Mouse (Mus musculus): ENCODE measurements around the gene Gtf3c6.
A peak's percentile ranks its signal among the peaks of the same experiment; 100 is the strongest.
"Not testable (repeated sequence)": the region's sequence is repeated elsewhere in the genome, so short reads cannot be mapped to it uniquely, and the experiment has no call there.

Gene Gtf3c6

DNA sequence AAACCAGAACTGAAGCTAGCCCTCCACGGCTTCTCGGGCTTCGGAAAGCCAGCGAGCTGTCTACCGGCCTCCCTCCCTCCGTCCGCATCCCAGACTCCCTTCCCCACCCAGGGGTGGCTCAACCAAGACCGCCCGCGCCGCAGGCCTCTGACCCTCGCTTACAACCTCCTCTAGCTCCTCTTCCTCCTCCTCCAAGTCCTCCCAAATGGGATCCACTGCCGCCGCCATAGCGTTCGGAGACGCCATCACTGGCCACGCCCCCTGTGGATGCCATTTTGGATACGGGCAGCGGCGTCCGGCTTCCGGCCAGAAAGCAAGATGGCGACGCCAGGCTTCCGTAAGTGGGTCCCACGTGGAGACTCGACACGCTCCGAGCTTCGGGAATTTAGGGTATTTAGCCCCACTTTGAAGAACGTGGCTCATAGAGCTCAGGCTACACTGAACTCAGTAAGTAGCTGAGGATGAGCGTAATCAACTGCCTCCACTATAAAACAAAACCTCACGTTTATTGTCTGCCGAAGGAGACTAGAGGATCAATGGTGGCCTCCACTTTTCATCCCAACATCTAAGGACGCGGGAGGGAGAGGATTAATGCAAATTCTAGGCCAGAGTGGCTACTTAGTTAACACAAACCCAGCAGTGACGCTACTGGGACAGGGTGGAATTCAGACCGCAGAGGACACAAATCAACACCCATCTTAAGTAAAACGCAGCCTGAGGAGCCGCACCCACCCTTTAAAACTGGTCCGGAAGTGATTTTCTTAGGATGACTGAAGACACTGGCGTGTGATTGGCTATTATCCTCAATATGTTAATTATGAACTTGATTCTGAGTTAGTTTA, at the start of gene Gtf3c6:
Gene Gtf3c6, minus strand, starts transcription at position 695 of the 842 bp plus-strand sequence.
- peak; percentile 89 for DNase-seq (ENCODE audit: low read depth)

DNA sequence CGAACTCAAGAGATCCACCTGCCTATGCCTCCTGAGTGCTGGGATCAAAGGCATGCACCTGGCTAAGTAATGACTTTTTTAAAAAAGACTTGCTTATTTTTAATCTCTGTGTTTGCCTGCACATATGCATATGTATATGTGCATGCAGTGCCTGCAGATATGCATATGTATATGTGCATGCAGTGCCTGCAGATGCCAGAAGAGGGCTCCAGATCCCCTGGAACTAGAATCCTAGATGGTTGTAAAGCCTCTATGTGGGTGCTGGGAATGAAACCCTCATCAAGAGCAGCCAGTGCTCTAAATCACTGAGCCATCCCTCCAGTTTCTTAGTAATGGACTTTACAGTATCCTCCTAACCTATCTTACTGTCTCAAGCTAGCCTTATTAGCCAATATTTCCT, 48.1 kb upstream of the Gtf3c6 start:
- no peak for DNase-seq (ENCODE audit: low read depth)

DNA sequence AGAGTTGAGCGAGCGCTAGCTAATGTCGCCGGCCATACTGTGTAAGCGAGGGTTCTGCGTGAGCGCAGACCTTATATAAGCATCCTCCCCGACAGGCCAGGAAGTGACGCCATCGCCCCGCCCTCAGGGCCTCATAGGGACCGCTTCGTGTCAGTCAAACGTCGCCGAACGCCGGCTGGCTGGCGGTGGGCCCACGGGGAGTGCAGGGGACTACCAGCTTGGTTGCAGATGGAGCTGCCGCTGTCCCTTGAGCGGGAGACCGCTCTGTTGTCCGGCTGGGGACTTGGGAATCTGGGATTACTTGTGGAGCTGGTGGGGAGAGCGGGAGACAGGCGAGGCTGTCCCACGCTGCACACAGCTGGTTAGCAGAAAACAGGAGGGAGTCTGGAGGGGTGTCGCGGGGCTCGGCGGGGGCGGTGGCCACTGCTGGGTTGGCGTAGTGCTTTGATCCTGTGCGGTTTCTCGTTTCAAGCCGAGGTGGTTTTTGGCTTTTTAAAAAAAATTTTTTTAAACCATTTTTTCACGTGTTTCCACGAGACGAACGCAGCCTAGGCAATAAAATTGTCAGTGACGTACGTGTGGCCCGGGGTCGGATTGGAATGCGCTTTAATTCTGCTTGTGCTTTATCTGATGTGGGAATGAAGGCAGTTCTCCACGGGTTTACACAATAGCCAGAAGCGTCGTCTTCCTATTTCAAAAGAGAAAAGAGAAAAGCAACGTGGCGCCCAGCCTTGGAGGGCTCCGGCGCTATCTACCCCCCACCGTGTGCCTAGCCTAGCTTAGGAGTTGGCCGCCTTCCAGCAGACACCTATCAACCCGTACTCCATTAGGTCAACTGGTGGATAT, 44.5 kb upstream of the Gtf3c6 start, which contains the start of gene Amd1:
Gene Amd1, minus strand, starts transcription at position 47 of the 846 bp plus-strand sequence.
- DNase-seq (ENCODE audit: low read depth), result peak; percentile 98

DNA sequence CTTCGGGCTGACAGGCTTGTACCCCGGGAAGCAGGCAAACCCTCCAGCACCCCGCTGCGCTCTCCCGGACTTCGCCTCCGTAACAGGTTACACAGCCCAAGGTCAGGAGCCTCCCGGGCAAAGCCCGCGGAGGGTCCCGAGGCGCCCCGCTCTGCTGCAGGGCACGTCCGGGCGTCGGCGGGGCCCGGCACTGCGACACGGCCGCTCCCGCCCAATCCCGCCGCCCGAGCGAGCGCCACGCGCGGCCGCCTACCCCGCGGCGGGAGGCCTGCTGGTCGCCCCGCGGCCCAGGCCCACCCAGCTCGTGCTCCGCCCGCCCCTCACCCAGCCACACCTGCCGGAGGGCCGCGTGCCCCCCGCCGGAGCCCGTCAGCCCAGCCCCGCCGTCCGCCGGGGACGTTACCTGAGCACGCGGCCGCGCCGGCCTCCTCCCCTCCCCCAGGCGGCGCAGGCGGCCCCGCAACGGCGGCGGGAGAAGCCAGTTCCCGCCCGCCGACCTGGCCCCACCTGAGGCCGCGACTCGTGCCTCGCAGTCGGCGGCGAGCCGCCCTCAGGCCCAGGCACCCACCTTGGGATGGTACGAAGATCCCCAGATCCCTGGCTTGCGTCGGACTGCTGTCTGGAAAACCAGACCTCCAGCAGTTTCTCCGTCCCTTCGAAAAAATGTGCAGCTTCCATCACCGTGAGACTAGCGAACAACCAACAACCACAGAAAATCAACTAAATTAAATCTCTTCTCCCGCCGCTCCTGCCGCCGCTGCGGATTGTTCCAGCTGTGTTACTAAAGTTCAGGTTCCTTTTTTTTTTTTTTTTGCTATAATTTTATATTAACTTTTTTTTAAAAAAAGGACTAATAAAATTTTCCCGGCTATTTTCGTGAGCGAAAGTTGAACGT, 43.5 kb upstream of the Gtf3c6 start:
- not testable (repeated sequence) for DNase-seq (ENCODE audit: low read depth)

DNA sequence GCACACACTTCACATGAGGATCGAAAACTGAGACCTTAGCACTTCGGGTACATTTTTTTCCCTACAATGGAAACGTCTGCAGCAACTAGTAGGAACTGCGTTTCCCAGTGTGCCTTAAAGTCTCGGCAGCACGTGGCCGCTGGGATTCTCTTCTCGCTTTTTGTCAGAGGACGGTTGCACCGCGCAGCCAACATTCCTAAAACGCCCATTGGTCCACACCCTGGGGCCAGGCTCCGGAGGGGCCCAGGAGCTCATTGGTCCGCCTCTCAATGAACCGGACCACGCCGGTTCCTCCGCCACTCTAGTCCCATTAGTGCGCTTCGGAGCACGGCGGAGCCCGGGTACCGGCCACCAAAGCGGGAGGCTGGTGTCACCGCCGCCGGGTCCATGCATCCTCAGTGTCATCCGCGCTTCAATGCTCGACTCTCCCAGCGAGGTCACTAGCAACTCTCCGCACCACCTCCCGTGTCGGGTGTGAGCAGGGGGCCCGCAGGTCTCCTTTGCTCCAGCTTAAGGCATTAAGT, 42.8 kb upstream of the Gtf3c6 start:
- DNase-seq (ENCODE audit: low read depth), result peak; percentile 58

DNA sequence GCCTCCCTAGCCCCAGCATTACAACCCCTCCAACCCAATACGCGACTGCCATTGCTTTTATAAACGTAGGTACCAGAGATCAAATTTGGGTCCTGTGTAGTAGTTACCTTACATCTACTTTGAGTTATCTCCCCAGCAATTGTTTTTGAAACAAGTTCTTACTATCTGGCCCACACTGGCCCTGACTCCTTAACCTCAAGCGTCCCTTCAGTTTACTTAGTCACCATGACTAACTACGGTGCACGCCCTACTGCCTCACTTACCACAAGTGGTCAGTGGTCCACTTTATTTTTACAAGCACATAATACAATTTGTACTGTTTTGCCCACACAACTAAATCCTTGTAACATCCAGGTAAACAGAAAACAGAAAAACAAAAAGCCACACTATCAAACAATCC, 34.7 kb upstream of the Gtf3c6 start:
- DNase-seq (ENCODE audit: low read depth), result no peak

DNA sequence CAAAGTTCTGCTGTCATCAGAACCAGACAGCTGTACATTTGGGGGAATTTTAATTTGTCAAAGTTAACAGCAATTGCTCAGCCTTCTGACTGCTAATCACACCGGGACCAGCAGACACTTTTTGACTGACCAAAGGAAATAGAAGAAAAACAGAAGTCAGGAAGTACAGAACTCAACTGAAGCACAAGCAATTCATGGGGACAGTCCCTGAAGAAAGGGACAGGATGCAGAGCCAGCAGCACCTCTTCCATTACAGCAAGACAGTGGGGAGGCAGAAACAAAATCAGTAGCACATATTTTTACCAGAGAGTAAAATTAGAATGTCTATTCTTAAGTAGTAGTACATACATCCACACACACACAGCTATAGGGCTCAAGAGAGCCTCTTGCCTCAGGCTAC, 28.9 kb upstream of the Gtf3c6 start:
- no peak for DNase-seq (ENCODE audit: low read depth)

DNA sequence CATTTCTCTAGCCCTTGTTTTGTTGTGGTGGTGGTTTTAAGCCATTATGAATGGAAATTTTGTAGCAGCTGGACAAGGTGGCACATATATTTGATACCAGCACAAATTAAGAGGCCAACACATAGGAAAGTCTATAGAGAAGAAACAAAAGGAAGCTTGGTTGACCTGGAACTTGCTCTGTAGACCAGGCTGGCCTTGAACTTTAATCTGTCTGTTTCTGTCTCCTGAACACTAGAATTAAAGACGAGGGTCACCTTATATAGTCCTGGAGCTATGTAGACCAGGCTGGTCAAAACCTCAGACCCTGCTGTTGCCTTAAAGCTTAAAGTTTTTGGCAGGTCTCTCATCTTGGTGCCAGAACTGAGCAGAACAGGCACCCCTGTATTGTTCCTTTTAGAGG, 27.7 kb upstream of the Gtf3c6 start:
- no peak for DNase-seq (ENCODE audit: low read depth)

DNA sequence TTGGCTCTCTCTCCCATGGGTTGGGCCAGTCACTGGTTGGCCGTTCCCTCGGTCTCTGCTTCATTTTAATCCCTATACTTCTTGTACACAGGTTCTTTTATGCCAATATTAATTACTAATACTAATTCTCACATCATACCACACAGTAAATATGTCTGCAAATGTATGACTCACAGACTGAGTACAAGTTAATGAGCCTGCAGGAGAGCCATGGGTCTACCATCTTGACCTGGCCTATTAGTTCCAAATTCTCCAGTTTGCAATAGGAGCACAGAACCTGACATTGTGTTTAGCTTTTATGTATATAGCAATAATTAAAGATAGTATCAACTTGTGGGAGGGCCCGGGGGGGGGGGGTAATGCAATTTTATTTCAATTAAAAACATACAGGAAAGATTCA, 27.1 kb upstream of the Gtf3c6 start:
- no peak for DNase-seq (ENCODE audit: low read depth)

DNA sequence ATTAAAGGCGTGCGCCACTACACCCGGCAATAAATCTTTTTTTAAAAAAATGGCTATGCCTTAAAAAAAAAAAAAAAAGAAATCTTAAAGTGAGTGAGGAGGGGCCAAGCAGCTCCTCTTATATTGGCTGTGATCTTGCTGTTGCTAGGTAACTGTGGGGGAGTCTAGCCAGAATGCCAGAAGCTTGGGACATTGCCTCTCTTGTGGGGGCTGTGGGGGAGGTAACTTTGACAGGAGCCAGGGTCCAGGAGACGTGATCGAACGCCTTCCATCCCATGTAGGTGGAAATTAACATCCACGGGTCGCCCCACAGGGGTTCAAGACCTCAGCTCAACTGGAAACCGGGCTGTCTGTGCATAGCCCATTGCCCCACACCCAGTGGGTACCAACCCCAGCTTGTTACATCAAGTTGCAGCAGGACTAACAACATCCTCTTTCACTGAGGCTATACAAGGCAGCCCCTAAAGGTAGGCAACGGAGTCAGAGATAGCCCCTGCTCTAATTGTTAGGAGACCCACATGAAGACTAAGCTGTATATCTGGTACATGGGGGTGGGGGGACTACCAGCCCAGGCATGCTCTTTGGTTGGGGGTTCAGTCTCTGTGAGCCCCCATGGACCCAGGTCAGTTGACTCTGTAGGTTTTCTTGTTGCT, 26.4 kb upstream of the Gtf3c6 start:
- DNase-seq (ENCODE audit: low read depth), result no peak

DNA sequence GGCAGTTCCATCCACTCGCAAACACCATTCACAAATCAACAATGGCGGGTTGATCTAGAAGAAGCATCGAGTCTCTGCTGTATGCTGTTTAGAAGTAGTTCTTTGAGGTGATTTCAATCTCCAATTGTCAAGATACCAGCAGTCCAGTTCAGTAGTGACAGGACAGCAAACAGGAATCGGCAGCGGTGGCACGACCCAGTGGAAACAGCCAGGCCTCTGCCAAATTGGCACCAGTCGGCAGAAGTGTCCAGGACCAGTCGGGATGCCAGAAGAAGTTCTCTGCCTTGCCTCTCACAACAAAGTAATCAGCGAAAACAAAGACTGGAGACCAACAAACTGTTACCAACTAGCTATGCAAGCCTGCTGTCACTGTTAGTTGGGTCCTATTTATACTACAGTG, 25.7 kb upstream of the Gtf3c6 start:
- no peak for DNase-seq (ENCODE audit: low read depth)

DNA sequence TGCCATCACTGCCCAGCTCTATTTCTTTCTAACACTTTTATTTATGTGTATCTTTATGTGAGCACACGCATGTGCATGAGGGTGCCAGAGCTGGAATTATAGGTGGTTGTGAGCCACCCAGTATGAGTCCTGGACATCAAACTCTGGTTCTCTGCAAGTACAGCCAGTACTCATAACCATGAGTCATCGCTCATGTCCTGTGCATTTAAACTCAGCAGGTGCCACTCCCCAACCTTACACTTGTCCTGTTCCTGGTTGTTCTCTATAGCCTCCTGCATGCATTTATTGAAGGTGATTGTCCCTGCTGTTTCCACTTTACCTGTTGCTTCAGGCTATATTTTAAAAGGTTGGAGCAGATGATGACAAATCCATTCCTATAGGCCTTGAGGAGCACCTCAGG, 23.7 kb upstream of the Gtf3c6 start:
- no peak for DNase-seq (ENCODE audit: low read depth)

DNA sequence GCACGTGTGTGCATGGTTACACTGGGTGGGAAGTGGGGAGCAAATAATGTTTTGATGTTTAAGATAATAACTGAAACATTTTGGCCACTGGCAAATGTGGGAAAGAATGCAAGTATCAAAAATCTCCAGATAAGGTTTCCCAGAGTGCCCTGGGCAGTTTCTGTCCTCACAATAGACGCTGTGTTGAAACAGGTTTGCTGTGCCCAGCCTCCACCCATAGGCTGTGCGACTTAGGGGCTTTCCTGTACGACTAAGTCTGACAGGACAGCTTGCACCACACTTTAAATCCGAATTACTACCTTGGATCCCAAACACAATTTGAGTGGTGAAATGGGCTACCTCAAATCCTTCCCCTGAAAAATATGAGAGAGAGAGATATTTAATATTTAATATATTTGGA, 20.4 kb upstream of the Gtf3c6 start:
- DNase-seq (ENCODE audit: low read depth), result no peak

DNA sequence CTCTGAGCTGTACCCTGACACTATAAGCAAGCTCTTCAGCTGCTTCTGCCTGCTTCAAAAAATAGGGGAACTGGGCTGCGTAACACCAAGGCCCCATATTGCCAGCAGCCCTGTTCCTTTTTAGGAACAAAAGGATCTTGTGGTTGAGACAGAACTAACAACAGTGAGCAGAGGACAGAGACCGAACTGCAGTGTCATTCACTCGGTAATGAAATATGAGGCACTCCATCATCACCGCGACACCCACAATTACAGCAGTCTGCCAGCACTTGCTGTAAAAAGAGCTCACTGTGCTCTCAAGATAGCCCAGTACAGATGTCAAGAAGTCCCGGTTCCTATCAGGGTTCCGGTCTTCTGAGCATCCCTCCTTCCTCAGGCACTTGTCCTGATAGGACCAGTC, 18.1 kb upstream of the Gtf3c6 start:
- DNase-seq (ENCODE audit: low read depth), result peak; percentile 57

DNA sequence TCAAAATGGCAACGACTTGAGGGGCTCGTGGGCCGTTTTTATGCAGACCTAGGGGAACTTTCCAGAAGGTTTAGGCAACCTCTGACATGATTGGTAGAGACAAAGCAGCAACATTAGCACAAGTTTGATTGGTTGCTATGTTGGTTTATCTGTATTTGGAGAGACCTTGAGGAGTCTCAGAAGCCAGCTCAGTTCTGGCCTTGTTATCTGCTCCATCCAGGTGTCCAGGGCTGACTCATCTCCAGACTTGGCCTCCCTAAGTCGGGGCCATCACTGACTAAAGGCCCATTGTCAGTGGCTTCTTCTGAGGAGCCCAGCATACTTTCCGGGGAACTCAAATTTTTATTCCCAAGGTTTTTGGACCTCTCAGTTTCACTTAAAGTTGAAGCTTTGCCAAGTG, 16.0 kb upstream of the Gtf3c6 start:
- DNase-seq (ENCODE audit: low read depth), result no peak

DNA sequence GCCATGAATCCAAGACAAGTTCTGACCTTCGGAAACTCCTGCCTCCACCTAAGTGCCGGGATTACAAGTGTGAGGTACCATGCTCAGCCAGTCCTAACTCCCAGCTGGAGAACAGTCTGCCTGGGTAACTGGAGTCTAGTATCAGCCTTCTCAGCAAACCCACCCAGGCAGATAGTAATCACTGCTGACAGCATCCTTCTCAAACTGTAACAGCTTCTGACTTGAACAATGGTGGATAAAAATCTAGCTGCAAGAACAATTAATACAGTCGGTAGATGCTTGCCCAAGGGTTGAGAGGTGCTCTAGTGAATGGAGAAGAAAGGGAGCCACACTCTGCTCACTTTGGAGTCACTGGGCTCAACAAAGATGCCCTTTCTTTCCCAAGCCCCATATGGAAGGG, 13.3 kb upstream of the Gtf3c6 start:
- DNase-seq (ENCODE audit: low read depth), result no peak

DNA sequence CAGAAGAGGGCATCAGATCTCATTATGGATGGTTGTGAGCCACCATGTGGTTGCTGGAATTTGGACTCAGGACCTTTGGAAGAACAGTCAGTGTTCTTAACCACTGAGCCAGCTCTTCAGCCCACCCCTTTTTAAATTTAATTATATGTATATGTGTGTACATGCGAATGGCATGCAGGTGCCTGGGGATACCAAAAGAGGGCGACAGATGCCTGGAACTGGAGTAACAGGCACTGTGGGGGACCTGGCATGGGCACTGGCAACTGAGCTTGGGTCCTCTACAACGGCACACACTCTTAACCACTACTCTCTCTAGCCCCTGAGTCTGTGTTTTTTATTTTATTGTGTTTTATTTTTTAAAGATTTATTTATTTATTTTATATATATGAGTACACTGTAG, 7.0 kb upstream of the Gtf3c6 start:
- DNase-seq (ENCODE audit: low read depth), result no peak

DNA sequence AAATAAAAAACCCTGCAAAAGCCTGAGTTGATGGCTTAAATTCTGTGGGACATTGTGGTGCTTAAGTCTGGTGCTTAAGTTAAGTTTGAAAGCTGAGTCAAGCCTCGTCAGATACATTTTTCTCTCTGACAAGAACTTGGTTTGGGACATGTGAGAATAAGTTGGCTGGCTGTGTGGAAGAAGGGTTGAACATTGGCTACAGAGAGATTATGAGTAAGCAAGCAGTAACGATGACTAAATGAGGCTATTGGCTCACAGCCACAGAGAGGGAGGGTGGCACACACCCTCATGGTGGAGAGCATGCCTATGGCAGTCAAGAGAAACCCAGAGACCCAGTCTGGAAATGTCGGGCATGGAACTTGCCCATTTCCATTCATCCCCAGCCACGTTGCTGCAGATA, 5.8 kb upstream of the Gtf3c6 start:
- DNase-seq (ENCODE audit: low read depth), result no peak

DNA sequence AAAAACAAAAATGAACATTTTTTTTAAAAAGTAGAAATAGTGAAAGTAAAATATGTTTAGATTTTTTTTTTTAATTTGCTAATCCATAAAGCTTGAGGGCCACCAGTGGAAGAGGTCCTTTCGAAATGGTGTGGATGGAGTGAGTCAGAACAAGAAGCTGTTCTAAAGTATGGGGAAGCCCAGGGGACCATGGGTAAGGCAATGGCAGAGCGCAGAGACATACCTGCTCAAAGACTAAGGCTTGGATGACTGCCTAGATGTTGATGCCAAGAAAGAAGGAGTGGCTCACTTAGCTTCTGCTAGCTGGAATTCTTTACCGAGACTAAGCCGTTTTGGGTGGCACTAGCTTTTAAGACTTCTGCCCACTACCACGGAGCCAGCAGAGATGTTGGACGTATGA, 4.3 kb upstream of the Gtf3c6 start:
- DNase-seq (ENCODE audit: low read depth), result no peak

DNA sequence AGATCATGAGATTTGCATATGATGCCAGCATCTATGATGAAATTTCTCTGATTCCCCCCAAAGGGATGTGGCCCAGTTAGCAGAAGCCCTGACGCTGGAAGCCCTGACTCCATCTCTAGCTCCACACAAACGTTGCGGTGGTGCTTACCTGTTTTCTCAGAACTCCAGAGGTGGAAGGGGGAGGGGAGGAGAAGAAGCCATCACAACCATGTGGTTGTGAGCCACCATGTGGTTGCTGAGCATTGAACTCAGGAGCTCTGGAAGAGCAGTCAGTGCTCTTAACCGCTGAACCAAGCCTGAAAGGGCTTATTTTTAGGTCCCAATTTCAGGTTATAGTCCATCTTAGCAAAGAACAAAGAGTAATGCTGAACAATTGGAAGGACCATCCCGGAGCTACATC, 2.4 kb upstream of the Gtf3c6 start:
- DNase-seq (ENCODE audit: low read depth), result no peak

DNA sequence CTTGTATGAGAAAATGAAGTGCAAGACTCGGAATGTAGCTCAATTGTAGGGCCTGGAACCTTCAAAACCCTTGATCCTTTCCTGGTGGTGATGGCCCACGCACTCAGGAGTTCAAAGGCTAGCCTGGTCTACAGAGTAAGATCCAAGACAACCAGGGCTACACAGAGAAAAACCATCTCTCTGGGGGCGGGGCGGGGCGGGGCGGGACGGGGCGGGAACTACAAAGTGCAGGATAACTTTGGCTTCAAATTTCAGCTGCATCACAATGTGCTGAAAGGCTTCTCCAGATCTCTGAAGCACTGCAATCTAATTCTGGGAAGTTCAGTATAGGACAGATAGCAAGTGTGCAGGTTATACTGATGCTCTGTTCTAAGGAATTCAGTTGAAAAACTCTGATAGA, 1.6 kb upstream of the Gtf3c6 start:
- DNase-seq (ENCODE audit: low read depth), result no peak
